Mouse (Mus musculus) thymus, postnatal 14 days (tissue): Measurements from ENCODE around the gene Npy4r.

Source experiments
- DNase-seq: peaks from one replicate; pipeline ENCODE4 v3.0.0; 2021

The Npy4r gene

DNA sequence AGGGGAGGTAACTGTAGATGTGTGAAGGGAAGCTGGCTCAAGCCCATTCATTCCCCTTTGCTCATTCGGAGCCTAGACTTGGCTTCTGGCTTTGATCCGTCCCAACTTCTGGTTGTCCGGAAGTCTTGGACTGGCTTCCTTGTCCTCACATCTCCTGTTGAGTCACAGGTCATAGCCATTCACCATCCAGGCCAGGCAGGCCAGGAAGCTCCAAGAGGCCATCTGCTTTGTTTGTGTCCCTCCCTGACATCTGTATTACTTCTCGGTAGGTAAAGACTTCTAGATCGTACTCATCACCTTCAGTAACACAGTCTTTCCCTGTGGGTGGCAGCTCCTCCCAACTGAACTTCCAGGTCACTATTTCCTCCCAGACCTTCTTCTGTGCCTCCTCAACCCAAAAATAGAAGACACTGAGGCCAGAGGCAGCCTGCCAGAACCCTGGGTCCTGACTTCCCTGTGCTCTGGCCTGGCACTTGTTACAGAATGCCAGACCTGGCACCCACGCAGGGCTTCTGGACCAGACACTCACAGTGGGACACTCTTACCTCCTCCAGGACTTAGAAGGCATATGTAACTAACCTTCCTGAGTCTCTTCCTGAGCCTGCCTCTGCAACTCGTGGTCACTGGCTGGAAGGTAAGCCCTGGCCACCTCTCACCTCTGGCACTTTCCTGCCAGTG lies 33.1 kb downstream of the Npy4r start:
- DNase-seq = no peak

DNA sequence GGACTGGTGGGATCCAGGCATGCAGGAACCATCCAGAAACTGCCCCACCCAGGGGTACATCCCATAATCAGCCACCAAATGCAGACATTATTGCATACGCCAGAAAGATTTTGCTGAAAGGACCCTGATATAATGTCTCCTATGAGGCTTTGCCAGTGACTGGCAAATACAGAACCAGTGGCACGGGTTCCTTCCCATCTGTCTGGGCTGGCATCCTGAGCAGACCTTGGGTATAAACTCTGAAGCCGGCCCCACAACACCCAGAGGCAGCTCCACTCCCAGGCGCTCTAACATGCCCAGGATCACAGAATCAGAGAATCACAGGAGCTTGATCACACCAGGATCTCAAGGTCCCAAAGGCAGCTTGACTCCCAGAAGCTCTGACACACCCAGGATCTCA lies 38.0 kb downstream of the Npy4r start:
- no peak for DNase-seq

DNA sequence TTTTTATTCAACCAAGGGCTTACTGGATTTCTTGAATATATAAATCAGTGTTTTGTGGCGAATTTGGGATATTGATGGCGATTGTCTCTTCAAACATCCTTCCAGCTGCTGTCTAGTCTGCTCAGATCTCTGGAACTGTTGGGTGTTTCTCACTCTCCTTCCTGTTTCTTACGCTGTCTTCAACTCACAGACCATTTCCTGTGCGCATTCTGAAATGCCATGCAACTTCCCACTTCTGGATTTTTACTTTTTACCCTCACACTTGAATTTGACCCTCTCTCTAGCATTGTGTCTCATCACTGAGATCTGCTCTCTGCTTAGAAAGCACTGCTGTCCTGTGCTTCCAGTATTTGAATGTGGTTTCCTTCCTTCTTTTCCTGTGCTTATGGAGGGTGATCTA lies 44.7 kb downstream of the Npy4r start:
- DNase-seq = no peak

GRCm38 (mm10) chr14:34106389-34107062 lies 45.8 kb downstream of the Npy4r start:
- peak; percentile 41 for DNase-seq

DNA sequence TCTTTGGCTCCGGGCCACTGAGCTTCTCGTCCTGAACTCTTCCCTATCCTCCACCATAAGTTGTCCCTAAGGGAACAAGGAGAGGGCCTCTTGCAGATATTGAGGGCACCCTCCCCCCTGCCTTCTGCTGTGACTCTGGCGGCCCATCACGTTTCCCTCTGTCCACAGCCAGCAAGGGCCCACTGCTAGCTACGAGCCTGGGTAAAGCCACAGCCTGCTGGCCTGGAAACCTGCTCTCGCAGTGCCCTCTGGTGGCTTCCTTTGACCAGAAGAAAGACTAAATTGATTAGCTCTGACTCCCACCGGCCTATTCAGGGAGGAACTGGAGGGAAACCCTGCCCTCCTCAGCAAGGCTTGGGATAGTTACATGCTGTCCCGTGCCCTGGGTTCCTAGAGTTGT lies 47.4 kb downstream of the Npy4r start:
- DNase-seq = peak; percentile 8

DNA sequence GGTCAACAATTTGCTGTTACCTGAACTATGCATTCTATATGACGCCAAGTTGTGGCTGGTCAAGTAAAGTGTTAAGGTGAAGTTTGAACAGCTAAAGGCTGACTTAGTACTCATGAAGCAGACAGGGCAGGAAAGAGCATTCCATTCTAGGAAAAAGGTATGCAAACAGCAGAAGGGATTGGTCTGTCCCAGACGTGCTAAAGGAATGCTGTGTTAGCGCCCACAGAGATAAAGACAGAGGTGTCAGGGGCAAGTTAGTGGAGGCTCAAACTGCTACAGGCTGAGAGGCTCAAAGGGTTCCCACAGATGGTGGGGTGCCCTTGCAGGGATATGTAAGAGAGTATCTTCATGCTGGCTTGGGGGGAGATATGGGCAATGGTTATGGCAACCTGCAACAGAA lies 48.4 kb downstream of the Npy4r start:
- no peak for DNase-seq

GRCm38 (mm10) chr14:34102601-34103000 lies 49.7 kb downstream of the Npy4r start, which contains the start of gene A630023A22Rik:
TSS of gene A630023A22Rik (minus strand) at chr14:34102754.
- DNase-seq = no peak

GRCm38 (mm10) chr14:34096161-34096560 lies 56.1 kb downstream of the Npy4r start:
- DNase-seq = no peak
